Mouse (Mus musculus) spleen, postnatal 36 days (tissue): Measurements from ENCODE around the gene Ppp1ca.

ENCODE experiments used
- DNase-seq, 2 experiments: peaks; one replicate each; pipeline ENCODE4 v3.0.0; 2022; ENCODE audit warnings: low spot score in 2 of 2, mixed read lengths in 1 of 2

Gene Ppp1ca

DNA sequence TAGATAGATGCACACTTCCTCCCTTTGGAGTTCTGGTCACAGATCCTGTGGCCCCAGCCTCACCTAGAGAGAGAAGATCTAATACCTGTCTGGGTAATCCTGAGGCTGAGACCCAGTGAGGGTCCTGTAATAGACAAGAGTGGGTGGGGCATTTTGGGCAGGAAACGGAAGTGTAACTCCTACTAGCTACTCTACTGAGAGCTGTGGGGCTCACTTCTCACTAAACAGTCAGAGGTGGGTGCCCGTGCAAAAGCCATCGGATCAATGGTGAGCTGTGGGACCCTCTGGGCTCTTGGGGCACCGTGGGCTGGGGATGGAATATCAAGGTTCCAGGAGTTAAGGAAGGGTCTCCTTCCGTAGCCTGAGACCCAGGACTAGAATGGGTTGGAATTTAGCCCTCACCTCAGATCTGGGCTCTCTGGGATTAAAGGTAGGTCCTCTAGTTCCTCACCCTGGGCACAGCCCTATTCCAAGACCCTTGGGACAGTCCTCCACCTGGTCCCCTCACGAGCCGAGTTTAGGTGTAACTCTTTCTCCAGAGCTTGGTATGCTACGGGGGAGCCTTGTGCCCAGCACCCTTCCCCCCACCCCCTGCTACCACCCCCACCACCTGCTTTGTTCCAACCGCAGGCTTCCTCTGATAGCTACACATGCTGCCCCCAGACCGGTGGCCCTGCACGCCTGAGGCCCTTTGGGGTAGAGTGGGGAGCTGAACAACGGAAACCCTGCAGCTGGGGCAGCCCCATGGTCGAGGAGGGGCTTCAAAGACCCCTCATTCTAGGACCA, 37.2 kb upstream of the Ppp1ca start:
- peak; percentile 88 to 89 for DNase-seq

DNA sequence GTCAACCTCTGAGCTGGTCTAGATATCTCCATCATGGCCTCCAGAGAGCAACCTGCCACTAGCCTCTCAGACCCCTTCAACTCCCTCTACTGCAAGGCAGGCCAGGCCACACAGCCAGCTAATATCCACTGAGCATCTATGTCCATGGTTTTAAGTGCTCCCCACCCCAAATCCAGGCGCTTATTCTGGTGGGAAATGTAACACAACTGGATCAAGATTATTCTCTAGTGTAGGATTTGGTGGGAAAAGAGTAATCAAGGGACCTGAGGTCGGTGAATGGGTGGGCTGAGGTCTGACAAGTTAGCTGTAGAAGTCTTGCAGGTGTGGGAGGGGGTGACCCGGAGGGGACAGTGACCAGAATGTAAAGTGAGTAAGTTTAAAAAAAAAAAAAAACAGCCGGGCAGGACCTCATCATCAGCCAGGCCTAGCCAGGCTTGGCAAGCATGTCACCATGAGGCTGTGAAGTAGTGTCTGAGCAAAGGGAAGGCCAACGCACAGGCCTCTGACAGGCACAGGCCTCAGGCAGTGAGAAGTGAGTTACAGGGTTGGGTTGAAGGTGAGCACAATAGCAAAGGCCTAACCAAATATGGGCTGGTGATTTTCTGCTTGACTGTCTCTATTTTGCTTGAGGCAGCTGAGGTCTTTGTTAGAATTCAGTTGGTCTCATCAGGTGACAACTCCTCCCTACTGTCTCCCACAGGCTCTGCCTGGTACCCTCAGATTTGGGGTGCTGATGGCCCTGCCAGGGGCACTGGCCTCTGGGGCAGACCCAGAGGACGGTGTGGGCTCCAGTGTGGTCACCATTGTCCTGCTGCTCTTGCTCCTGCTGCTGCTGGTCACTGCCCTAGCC, 36.4 kb upstream of the Ppp1ca start:
- DNase-seq, result peak; percentile 77

DNA sequence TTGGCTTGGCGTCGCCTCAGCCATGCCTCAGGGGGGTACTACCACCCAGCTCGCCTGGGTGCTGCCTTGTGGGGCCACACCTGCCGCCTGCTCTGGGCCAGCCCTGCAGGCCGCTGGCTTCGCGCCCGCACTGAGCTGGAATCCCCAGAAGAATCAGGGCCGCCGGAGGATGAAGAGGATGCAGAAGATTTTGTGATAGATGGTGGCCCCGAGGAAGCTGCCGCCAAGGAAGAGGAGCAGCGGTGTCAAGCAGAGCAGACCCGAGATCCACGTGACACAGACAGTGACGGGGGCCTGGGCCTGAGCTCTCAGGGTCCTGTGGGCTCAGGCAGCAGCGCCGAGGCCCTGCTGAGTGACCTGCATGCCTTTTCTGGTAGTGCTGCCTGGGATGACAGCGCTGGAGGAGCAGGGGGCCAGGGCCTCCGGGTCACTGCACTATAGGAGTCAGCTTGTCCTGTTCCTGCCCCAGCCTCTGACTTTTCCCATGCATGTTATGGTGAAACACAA, 35.7 kb upstream of the Ppp1ca start:
- no peak for DNase-seq

DNA sequence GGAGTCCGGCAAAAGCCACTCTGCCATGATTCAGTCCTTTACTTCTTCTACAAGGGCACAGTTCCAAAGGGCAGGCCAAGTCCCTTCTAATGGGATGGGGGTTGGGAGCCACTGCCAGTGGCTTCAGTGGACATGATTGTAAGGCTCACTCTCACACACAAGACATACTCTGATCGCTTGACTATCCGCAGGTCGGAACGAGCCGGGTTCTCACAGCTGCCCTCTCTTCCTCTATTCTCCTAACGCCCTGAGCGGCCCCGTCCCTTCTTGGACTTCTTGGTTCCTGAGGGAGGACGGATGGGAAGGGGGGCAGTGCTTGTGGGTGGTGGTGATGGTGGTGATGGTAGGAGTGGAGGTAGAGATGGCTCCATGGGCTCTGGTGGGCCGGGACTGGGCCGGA, 35.1 kb upstream of the Ppp1ca start:
- DNase-seq, result no peak

DNA sequence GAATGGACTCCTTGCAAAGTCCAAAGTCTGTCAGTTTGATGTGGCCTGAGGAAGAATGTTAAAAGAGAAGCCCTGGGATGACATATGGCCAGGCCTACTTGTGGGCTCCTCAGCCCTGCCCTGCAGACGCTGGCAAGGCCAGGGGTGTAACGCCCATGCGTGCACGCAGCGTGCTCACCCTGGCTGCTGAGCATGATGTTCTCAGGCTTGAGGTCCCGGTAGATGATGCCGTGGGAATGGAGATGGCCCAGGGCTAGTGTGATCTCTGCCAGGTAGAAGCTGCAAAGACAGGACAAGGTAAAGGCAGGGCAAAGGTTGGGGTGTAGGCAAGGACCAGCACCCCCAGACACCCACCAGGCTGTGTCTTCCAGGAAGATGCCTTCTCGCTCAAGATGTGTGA, 32.8 kb upstream of the Ppp1ca start:
- DNase-seq, result no peak

DNA sequence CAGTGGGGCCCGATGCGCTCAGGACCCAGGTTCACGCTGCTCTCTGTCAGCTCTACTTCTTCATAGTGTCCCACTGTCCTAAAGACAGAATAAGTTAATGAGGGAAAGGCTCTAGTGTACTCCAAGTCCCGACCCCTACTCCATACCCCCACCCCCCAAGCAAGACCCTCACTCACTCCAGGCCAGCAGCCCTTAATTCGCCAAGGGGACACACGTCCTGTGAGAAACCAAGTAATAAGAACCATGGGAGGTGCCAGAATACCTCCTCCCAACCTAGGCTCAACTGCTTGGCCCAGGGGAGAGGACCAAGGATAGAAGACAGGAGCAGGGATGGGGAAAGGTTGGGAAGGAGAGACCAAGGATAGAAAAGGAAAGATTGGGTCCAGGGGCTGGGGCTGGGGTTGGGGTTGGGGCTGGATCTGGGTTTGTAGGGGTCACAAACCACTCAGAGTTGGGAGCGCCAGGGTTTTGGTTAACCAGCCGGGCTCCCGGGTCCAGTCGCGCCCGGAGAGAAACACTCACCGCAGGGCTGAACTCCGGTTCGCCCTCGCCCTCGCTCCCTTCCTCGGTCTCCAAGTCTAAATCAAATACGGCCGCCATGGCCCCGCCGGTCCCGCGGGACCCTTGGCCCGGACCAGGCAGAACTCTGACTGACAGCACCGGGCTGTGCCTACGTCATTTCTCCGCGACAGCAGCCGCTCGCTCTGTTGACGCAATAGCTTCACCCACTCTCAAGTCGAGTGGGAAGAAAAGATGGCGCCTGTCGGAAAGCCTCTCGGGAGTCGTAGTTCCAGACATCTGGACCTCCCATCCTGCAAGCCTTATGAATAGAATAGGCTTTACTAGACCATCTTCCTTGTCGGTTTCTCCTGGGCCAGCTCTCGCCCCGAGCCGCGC, 29.0 kb upstream of the Ppp1ca start, which contains the start of gene Rps6kb2:
Rps6kb2 (minus strand) TSS at position 709 of the 897 bp plus-strand sequence.
- DNase-seq, result peak; percentile 94 to 95

DNA sequence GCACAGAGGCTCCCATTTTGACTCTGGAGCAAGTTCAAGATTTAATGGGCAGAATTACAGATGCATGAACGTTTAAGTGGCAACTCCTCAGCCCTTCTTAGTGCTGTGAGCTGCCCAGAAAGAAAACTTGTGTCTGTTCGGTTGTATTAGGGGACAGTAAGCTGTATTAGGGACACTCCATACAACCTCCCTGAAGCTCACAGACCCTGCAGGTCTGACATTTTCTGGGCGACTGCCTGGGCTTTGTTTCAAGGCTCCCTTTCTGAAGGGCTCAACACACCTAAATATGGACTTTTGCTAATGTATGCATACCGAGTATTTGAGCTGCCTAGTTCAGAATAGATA, 28.4 kb upstream of the Ppp1ca start:
- no peak for DNase-seq

DNA sequence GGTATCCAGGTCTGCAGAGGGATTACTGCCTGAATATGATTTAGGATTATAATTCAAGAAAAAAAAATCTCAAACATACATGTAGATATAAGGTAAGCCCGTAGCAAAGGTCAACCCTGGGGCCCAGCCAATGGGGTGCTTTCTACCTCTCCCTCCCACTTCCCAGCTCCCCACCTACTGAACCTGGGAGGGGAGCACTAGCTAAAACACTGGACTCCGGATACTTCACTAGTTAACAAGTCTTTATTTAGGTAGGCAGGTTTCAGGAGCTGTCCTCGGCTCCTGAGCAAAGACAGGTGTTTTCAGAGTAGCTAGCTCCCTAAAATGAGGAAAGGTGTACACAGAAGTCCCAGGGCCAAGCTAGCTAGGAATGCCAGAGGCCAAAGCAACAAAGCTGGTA, 27.8 kb upstream of the Ppp1ca start:
- no peak for DNase-seq

DNA sequence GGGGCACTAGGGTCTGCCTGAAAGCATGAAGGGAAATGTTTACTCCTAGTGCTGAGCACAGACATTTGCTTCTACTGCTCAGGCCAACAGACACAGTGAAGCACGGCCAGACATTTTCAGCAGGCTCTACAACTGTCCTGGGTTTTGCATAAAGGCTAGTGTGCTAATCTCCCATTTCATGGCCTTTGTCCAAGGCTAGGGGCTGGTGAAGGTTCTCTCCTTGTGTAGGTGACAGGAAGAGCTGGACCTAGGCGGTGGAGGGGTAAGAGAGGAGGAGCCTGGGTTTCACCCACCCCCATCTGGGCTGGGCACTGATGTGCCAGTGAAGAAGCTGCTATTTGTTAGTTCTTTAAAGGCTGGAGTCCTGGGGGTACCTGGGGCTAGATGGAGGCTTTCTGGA, 27.1 kb upstream of the Ppp1ca start:
- no peak for DNase-seq

DNA sequence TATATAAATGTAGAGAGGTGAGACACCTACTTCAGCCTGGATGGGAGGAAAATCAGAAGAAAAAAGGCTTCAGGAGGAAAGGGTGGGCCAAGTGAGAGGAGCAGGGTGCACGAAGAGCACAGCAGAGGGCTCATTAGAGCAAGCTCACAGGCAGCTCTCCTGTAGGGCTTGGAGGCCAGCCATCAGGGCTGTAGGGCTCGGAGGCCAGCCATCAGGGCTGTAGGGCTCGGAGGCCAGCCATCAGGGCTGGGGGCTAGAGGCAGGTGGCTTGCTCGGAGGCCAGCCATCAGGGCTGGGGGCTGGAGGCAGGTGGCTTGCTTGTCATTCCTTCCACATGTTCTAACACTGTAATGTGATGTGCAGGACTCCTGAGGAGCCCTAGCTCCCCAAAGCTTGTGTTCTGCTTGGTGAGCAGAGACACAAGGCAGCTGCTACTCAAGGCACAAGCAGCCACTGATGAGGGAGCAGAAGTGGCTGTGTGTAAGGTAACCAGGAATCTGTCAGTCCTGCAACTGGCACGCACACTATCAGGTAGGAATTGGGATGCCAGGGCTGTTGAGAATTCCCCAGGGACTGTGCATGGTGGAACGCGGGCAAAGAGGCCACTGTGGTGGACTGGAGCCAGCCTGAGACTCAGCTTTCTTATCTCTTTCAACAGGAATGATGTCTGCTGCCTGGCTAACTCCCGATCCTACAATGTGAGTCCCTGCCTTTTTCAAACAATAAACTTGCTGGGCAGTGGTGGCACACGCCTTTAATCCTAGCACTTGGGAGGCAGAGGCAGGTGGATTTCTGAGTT, 25.0 kb upstream of the Ppp1ca start:
- no peak for DNase-seq

DNA sequence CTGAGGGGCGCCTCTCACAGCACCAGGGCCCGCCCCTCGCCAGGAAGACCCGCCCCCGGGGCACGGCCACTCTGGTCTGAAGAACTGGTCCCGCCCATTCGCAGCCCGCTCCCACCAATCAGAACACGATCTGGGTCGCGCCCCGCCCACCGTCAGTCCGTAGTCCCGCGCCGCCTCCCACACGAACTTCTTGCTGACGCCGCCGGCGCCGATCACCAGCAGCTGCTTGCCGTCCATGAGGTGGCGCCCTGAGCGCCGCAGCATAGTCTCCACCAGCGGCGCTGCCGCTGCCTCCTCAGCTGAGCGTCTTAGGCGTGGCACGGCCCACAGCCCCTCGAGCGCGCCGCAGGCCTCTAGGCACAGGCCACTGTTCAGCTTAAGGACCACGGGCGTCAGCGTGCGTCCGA, 22.5 kb upstream of the Ppp1ca start:
- DNase-seq, result peak; percentile 99

DNA sequence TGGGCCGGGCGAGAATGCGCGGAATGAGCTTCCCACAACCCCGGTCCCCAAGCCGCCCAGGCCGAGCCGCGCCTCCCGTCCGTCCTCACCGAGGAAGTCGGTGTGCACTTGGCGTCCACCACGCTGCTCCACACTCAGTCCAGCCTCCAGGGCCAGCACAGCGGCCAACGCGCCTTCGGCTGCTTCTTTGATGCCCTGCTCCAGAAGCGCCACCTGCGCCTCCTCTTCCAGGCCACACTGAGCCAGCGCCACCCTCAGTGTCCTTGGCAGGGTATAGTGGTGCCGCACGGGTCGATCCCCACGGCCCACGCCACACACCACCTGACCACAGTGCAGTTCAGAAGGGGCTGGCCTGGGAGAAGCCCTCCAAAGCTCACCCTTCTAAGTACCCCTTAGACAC, 22.1 kb upstream of the Ppp1ca start:
- DNase-seq, result no peak

DNA sequence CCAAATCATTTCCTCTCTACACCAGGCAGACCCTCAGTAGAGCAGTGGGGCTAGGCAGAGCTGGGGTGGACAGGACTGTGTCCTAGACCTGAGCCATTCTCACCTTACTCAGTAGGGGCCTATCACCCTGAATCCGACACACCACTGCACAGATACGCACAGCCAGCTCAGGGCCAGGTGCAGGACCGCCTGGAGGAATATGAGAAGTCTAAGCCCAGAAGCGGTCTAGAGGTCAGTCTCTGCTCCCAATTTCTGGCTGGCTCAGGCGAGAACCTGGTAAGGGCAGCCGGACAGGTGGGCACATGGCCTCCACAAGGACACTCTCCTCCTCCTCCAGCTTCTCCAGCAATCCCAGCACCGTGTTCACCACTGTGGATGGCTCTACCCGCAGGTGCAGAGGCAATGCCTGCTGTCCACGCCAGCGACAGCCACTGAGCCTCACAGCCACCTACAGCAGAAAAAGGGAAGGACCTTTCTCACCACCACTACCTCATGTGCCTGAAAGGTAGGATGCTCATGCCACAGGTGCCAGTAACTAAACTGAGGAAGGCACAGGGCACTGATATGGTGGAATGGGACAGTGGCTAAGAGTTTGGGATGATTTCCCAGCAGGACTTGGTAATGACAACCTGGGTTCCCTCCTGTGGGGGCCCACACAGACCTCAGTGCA, 21.0 kb upstream of the Ppp1ca start:
- DNase-seq, result no peak

DNA sequence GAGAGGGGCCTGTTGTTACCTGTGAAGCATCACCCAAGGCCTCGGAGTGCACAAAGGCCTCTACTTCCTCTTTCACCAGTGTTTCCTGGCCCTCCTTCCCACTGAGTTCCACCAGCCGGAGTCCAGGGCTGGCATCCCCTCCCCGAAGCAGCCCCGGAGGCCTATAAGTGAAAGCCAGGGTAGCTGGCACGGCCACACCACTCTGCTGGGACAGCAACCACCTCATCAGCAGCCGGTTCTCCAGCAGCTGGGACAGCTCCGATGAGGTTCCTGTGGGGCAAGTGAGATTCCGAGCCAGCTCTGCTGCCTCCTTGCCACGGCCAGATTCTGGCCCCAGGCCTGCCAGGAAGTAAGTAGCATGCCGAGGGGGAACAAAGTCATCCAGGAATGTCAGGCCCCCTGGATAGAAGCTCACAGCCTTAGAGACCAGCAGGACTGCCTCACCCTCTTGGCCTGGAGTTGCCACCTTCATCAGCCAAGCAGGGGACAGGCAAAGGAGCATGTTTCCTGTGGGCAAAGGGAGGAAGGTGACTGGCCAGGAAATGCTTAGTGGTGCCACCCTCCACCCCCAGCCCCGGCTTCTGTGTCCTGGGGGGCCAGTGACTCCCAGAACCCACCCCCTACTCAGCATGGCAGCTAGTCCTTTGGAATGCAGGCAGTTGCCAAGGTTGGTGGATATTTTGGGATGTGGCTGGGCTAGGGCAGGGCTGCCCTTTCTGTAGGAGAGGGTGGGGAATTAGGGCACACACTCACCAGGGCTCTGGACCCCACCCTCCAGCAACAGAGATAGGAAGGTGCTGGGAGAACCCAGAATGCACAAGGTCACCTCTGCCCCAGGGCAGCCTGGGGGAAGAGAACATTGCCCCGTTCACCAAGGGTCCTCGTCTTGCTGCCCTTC, 20.2 kb upstream of the Ppp1ca start:
- no peak for DNase-seq

DNA sequence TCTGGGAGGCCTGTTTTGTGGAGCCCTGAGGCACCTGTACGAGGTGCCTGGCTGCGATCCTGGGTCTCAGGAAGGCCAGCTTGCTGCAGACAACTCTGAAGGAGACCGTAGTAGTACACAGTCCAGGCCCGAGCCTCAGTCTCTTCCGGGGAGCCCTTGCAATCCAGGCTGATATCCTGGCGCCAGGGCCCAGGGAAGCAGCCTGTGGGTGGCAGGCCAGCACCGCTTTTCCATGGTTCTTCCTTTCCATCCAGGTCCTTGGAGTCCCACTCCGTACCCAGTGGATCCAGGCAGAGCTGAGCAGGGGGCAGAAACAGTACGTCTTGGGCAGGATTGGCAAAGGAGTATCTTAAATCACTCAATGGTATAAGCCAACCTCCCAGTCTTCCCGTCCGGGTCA, 18.9 kb upstream of the Ppp1ca start:
- no peak for DNase-seq

DNA sequence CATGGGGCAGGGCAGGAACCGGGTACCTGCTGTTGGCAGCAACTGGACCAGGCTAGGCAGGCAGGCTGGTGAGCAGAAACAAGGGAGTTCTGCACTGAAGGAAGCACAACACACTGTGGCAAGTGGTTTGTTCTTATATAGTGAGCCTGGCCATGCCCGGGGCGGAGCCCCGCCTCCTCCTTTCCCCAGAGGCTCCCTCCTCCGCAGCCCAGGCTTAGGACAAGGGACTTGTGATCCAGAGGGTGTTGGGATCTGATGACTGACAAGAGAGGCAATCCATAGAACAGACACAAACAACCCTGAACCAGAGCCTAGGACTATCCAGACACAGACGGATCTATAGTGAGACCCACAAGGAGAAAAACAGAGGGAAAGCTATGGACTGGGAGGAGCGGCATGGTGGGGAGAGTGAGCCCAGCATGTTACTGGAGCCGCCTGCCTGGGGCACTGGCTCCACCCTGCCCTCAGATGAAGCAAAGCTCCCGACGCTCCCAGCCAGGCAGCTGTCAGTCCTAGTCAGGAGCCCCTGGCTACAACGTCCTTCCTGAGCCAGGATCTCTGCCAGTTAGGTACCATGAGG, 16.4 kb upstream of the Ppp1ca start, which contains the start of gene Carns1:
Carns1 (minus strand) TSS at position 112 of the 580 bp plus-strand sequence.
- no peak for DNase-seq

DNA sequence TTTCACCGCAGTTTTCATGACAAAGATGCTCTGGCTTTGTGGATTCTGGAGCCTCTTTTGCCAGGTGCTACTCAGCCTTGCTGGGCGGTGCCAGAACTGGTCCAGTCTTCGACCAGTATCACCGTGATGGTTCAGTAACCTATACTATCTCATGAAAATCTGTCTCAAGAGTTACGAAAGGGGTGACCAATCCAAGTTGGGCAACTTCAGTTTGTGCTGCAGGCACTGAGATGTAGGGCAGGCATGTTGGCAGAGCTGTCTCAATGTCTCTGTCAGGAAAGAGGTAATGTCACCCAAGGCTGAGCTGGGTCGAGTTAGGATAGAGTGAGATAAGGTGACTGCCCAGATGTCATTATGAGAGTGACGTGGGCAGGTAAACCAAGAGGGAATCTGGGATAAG, 11.5 kb upstream of the Ppp1ca start:
- no peak for DNase-seq

DNA sequence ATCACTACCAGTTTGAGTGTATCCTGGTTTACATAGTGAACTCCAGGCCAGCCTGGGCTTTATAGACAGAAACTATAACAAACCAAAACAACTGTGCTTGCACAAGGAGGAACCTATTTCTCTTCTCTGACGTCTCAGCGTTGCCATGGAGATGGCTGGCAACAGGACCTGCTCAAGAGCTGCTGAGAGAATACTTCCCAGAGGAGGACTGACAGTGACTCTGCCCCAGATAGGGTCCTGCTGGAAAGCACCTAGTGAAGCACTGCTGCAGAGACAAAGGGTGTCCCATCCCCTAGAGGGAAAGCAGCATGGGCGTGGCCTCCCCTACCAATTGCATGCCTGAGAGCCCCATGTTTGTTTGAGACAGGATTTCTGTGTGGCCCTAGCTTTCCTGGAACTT, 10.0 kb upstream of the Ppp1ca start:
- peak; percentile 84 to 85 for DNase-seq

DNA sequence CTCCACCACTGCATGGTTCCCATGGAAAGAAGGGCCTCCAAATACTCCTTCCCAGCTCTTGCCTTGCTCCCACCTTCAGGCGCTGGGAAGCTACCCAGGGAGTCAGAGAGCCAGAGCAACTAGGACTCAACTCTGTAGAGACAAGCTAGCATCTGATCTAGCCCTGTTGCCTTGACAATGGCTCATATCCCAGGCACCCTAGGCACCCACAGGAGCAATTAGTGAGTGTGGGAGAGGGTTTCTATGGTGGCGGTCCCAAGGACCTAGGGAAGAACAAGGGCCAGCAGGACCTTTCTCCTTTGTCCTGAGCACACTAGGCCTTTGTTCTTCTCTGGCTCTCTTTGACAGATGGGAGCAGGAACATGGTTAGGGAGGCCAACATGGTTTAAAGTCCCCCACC, 8.2 kb upstream of the Ppp1ca start:
- no peak for DNase-seq
